Mouse (Mus musculus) liver (tissue): ENCODE measurements around the gene Plin5.
"Not testable (repeated sequence)": the region's sequence is repeated elsewhere in the genome, so short reads cannot be mapped to it uniquely, and the experiment has no call there.

Experiments used
- DNase-seq: peaks from one replicate; pipeline ENCODE4 v3.0.0-alpha.2; 2020; ENCODE audit warnings: mixed read lengths

Gene Plin5

DNA sequence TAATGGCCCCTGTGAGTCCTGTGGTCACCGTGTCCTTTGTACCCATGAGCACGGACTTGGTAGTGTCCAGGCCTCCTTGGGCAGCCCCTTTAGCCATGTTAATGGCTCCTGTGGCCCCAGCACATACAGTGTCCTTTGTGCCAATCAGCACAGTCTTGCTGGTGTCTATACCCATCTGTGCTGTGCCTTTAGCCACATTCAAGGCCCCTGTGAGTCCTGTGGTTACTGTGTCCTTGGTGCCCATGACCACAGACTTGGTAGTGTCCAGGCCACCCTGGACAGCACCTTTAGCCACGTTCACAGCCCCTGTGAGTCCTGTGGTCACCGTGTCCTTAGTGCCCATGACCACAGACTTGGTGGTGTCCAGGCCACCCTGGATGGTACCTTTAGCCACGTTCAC lies 12.6 kb downstream of the Plin5 start:
- not testable (repeated sequence) for DNase-seq

DNA sequence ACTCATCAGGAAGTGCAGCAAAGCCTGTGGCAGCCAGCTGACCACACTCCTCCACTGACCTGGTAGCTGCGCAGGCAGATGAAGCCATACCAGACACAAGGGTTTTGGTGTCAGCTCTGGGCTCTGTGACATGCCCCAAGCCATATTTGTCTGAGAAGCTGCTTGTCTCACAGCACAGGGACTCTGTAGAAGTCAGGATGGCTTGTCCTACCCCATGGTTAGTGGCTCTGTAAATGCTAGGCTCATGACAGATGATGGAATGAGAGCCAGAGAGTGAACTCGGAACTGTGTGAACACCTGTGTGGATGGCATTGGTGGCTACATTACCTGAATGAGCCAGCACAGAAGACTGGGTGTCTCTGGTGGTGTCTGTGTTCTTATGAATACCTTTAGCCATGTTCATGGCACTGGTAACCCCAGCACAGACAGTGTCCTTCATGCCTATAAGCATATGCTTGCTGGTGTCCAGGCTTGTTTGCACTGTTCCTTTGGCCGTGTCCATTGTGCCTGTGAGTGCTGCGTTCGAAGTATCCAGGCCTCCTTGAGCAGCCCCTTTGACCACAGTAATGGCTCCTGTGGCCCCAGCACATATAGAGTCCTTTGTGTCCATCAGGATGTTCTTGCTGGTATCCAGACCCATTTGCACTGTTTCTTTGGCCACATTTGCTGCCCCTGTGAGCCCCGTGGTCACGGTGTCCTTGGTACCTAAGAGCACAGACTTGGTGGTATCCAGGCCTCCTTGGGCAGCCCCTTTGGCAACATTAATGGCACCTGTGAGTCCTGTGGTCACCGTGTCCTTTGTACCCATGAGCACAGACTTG lies 13.7 kb downstream of the Plin5 start:
- no peak for DNase-seq

DNA sequence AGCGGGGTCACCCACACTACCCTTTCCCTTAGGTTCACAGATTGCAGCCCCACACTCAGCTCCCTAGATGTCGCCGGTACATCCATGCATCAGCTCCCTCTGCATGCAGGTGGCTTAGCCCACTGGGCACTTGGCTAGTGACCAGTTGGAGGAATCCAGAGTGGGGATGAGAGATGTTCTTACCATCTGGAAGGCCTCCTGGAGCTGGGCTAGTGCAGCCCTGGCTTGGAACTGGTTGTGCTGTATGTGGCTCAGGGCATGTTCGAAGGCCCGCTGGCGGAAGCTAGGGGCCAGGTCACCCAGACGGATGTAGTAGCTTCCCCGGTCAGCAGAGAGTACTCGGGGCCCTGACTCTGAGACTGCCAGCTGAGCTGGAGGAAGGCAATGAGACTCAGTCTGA lies 14.5 kb downstream of the Plin5 start:
- DNase-seq: no peak

DNA sequence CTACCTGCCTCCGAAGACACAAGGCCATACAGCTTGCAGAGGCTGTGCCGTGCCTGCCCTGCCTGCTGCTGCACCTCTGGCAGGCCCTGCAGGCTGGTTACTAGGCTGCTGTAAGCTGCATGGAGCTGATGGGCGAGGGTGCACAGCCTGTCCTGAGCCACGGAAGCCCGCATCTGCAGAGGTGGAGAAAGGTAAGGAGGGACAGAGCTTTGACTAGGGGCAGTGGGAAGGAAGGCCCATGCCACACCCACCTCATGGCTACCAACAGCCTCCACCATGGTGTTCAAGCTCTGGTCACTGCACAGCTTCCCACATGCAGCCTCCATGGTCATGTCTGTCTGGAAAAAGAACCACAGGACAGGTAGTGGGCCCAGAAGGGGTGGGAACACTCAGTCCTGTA lies 15.2 kb downstream of the Plin5 start:
- DNase-seq: no peak

DNA sequence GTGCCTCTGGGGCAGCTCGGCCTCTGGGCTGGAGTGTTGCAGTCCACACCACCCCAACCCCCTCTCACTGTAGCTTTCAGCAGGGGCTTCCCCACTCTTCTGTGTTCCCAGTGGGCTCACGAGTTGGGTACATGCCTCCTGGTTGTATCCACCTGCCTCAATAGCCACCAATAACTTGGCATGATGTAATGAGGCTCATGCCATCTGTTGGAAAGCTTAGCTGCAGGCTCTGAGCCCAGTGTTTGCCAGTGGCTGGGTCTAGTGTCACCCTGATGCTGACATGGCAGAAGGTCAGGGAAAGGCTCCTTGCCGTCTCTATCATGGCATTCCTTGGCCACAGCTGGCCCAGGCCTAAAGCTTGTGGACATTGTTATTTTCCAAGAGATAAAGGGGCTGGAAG lies 16.6 kb downstream of the Plin5 start:
- DNase-seq: no peak

DNA sequence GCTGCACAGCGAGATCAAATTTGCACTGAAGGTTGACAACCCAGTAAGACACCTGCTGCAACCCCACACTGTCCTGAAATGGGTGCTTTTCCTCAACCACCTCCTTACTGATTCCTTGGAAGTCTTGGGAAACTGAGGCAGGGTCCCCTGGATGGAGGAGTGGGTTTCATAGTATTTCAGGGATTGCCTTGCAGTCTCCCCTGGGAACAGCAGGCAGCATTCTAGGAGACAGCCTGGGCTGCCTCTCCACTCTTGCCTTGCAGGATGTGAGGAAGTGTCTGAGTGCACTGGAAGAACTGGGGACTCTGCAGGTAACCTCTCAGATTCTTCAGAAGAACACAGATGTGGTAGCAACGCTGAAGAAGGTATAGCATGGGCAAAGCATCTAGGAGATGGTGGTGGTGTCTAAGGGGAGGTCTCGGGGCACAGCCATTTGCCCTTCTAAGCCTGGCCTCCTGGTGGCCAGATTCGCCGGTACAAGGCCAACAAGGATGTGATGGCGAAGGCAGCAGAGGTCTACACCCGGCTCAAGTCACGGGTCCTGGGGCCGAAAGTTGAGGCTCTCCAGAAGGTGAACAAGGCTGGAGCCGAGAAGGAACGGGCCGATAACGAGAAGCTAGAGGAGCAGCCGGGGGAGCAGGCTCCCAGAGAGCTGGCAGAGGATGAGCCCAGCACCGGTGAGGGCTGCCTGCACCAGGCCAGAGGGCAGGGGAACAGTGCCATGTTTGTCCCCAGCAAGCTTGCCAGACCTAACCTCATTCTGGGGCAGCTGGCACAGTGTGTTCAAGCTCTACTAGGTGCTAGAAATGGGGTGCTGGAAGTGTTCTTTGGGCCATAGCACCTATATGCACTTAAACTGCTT lies 18.5 kb downstream of the Plin5 start:
- no peak for DNase-seq

DNA sequence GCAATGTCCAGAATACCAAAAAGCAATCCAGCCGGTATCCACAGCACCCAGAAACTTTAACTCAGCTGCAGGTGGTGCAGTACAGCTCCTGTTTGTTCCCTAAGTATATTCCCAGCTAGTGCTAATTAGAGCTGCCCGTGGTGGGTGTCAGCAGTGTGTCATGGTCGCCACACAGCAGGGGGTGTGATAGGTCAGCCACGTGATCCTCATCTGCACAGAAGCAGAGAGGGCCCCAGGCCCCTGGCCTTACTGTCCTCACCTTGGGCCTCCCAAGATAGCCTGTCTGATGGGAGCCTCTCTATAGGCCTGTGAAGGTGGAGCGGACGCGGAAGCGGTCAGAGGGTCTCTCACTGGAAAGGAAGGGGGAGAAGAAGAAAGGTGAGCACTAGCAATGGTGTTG lies 19.2 kb downstream of the Plin5 start:
- DNase-seq: no peak

DNA sequence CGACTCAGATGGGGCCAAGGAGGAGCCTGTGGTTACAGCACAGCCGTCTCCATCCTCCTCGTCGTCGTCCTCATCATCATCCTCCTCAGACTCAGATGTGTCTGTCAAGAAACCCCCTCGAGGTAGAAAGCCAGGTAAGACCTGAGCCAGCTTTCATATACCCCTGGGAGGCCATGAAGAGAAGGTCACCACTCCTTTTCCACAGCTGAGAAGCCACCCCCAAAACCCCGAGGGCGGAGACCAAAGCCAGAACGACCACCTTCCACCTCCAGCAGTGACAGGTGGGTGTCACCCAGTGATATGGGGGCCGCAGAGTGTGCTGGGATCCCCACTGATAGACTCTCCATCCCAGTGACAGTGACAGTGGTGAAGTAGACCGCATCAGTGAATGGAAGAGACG lies 20.5 kb downstream of the Plin5 start:
- DNase-seq: no peak

DNA sequence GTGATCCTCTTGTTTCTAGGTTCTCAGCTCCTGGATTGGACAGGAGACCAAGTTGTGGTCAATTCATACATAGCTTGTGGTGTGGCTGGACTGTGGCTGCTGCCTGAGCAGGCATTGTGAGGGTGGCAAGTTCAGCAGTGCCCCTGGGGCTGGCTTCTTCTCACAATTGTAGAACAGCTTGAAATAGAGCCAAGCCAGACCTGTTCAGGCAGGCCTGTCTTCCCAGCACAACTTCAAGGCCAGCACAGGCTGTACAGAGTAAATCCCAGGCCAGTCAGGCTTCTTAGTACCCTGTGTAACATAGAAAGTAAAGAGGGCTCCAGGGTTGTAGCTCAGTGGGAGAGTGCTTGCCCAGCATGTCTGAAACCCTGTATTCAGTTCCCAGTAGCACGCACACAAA lies 24.6 kb downstream of the Plin5 start:
- DNase-seq: no peak

DNA sequence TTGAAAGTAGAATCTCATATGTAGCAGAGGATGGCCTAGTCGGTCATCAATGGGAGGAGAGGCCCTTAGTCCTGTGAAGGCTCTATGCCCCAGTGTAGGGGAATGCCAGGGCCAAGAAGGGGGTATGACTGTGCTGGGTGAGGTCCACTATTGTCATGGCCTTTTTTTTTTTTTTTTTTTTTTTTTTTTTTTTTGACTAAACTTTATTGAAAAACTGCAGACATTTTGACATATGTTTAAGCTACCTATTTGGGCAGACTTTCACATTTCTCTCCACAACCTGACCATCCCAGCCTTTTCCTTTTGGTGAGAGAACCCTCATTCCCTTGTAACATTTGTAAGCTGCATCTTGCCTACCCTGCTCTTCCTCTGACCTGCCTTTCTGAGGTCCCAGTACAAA lies 25.1 kb downstream of the Plin5 start:
- DNase-seq: no peak

DNA sequence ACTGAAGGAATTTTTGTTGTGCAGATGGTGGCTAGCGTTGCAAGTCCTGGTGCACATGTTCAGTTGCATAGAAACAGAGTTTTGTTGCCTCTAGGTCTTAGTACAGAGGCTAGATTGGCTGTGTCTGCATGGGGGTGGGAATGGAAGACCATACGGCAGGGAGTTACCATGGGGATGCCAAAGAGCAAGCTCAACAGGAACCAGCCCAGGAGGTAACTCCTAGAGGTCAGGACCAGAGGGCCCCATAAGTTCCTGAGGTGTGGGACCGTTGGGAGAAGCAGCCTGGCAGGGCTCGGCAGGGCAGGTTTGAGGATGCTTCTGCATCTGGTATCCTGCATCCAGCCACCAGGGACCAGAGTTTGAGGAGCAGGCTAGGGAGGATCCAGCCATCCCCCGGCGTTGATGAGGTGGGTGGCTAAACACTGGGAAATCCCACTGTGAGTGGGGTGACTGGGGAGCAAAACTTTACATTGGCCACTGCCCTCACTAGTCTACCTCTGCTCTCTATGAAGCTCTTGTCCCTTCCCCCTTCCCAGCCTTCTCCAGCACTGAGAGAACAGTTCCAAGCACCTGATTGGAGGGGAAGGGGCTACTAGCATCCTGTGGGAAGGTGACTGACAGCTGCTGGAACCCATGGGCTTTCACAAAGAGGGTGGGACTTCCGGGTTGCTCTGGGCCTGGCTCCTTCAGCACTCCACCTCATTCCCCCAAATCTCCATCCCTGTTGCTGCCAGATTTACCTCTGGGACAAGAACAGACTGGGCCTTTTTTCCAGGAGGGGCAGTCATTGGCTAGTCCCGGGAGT lies 36.4 kb downstream of the Plin5 start:
- peak; percentile 42 for DNase-seq

DNA sequence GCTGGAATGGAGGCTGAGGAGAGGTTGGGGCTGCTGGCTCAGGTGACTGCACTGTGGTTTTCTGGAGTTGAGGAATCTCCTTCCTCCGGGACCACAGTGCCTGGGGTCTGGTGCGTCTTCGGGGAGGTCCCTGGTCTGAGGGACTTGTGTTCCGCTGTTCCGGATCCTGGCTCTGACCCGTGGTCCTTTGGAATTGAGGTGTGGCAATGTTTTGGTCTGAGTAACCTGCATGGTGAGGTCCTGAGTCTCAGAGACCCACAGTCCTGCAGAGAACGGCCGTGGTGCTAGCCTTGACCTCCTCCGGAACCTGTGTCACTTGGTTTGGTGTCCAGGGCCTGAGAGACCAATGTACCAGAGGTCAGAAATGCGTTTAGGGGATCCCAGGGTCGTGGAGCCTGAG lies 37.5 kb downstream of the Plin5 start:
- no peak for DNase-seq

DNA sequence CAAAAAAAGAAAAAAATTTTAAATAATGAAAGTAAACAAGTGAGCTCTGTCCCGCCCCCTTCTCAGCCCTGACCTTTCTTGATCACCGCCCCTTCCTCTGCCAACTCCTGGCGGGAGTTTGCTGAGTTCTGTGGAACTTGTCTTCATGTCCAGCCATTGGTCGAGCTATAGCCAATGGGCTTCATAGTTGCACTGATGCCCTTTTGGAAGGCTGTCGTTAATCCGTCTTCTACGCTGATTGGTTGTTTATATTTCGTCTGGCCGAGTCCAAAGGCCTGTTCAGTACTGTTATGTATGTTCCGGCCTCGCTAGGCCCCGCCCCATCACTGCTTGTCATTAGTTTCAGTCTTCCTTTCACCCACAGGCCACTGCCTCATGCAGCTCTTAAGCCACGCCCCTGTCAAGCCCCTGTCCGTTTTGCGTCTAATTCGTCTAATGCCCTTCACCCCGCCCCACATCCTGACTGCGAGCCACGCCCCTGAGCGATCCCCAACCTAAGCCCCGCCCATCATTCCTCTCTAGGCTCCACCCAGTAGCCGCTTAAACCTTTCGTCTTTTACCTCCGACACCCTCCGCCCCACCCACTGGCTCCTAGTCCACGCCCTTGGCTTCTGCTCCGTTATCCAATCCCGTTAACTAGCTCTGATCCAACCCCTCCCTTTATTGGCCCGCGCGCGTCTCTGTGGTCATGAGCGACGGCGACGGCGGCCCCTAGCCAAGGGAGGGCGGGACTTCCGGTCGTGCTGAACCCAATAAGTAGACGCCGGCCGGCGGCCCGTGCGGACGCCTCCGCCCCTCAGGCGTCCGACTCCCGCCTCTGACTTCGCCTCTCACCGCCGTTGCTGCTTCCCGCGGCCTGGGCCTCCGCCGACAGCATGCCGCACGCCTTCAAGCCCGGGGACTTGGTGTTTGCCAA lies 38.3 kb downstream of the Plin5 start, which contains the start of gene Hdgfl2:
Gene Hdgfl2, plus strand, starts transcription at position 755 of the 916 bp plus-strand sequence.
- DNase-seq: peak; percentile 100

DNA sequence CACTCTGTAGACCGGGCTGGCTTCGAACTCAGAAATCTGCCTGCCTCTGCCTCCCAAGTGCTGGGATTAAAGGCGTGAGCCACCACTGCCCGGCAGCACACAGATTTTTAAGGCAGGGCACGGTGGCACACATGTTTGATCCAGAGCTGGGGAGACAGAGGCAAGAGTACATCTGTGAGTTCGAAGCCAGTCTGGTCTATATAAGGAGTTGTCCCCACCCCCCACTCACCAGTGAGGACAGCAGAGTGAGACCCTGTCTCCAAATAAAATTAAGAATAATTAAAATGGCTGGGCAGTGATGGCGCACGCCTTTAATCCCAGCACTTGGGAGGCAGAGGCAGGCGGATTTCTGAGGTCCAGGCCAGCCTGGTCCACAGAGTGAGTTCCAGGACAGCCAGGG lies 39.0 kb downstream of the Plin5 start:
- DNase-seq: not testable (repeated sequence)

DNA sequence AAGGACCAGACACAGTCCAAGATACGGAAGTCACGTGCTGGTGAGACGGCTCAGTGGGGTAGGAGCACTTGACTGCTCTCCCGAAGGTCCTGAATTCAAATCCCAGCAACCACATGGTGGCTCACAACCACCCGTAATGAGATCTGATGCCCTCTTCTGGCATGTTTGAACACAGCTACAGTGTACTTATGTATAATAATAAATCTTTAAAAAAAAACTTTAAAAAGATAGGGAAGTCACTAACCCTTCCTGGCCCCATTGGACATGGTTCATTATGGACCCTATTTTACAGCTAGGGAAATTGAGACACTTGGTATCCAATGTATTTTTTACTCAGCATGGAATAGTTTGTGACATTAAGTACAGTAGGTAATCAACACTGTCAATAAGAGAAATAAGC lies 39.9 kb downstream of the Plin5 start:
- no peak for DNase-seq

DNA sequence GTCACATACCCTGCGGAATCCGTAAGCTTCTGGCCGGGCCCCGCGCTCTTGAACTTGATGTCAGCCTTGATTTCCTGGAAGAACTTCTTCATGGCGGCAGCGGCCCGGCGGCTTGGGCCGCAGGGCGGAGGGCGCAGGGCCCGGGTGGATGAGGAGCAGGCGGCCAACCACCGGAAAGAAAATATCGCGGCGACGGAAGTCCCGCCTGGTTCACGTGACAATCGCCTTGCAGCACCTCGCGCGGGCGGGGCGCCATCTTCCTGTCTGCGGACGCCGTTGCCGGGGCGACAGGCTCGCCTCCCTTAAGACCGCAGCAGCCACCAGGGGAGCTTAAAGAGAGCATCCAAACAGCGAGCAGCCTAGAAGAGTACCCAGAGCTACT lies 42.6 kb downstream of the Plin5 start, which contains the start of gene Ubxn6:
Gene Ubxn6, minus strand, starts transcription at position 202 of the 382 bp plus-strand sequence.
- DNase-seq: peak; percentile 95

DNA sequence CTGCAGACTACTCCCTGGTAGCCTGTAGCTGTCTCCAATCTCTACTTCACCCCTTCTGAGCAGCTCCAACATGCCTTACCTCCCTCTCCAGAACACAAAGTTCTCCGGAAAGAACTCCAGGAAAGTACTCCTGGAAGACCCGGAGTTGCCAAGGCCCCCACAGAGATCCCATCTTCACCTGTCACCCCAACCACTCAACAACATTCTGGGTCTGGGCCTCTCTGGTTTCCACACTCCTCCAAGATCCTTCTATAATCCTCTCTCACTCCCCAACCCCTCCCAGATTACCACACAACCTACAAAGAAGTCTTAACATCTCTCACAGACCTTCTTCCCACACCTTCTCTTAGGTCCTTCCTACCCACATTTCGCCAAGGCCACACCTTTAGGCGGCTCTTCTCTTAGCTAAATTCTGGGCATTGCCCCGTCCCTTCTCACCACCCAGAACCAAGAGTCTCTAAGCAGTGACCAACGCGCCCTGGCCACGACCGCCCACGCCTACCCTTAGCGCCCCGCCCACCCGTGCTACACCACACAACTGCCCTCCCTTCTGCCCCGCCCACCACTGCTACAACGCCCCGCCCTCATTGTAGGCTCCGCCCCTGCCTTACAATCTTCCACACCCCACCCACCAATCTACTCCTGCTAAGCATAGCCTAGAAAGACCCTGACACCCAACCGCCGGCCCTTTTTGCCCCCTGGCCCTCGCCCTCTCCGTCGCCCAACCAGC lies 43.1 kb downstream of the Plin5 start:
- DNase-seq: peak; percentile 95

DNA sequence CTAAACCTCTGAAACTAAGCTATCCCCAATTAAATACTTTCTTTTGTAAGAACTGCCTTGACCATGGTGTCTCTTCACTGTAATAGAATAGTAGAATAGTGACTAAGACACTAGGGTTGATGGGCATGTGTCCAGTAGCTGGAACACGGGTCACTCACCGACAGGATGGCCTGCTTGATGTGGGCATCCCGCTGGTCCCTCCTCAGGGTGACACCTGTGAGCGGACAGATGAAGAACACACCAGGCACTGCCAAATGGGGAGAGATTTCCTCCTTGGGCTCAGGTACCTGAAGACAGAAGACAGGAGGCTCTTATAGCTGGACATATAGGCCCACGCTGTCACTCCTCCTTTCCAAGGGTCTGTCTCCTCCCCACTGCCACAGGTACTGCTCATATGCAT lies 45.2 kb downstream of the Plin5 start:
- no peak for DNase-seq

DNA sequence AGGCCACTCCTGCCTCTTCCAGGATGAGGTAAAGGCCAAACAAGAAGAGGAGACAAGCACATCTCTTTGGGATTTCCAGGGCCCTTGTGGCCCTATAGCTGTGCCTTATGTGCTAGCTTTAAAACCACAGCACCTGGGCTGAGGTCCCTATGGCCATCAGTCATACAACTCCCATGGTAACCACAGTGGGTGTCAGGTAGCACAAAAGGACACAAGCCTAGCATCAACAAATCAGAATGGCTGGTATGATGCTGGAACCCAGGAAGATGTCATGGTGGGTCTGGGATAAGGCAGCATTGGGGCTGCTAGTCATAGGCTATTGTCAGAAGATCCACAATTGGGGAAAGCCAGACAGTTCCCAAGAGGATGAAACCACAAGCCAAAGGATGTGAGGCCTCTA lies 46.3 kb downstream of the Plin5 start:
- DNase-seq: no peak

DNA sequence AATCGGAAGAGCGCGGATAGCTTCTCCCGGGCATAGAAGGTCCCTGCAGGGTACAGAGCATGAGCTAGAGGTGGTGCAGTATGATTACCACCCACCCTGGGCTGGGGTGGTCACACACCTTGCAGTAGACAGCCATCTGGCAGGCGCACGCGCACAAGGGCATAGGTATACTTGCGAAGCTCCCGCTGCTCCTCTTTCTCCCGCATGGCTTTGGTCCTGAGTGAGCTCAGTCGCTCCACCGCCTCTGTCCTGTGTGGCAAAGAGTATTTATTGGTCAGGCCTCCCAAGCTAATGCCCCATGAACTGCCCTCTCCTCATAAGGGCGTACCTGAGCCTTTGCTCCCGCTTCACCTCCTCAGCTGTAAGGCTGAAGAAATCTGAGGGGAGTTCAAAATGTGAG lies 48.3 kb downstream of the Plin5 start:
- no peak for DNase-seq

DNA sequence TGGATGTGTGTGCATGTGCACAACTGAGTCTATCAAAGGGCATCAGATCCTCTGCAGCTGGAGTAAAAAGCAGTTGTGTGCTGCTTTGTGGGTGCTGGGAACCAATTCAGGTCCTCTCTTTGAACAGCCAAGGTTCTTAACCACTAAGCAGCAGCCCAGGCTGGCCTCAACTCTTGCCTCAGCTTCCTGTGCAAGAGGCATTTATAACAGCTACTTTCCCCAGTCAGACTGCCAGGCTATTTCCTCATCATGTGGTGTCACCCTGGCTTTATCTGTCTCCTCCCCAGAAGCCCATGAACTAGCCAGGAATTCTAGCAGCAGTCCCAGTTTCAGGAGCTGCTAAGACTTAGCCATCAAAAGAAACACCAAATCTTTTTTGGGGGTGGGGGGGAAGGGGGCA lies 50.9 kb downstream of the Plin5 start:
- no peak for DNase-seq
